Mouse (Mus musculus) liver, embryonic 14.5 days (tissue): ENCODE results near the gene Ppm1g. TPM values are rescaled to one million over a fixed set of nuclear protein-coding genes. Genes with fewer than 3 reads are reported as not detected.

ENCODE experiments used
- ATAC-seq: fragments of 200-750 bp; cut with Nextera tagmentation; 2 replicates; pipeline ENCODE4 v1.8.0; 2017; ENCODE audit warnings: moderate number of reproducible peaks, mild to moderate bottlenecking, moderate library complexity; ENCODE audit not compliant: insufficient read depth
- DNase-seq, 3 experiments: peaks; one replicate each; pipeline ENCODE4 v3.0.0-alpha.2; 2012 to 2013; ENCODE audit warnings: low read depth in 3 of 3, low spot score in 3 of 3
- H3K27ac ChIP-seq: fragments of 300-500 bp; sonication (generic); 2 replicates; pipeline ENCODE4 v1.5.1; 2014; ENCODE audit warnings: moderate library complexity, mild to moderate bottlenecking, control low read depth, inconsistent platforms
- H3K27me3 ChIP-seq: fragments of 300-500 bp; sonication (generic); 2 replicates; pipeline ENCODE4 v1.6.1; 2014; ENCODE audit warnings: mild to moderate bottlenecking, low read length, moderate library complexity; ENCODE audit not compliant: control insufficient read depth, insufficient read depth
- H3K36me3 ChIP-seq: fragments of 300-500 bp; sonication (generic); replicated peaks from 2 replicates; pipeline ENCODE4 v1.6.1; 2014; ENCODE audit warnings: low read depth; ENCODE audit not compliant: control insufficient read depth, insufficient read depth
- H3K4me1 ChIP-seq, 2 experiments: fragments of 200-500 bp in 1 of 2; fragments of 300-500 bp in 1 of 2; sonication (generic) in 1 of 2; replicated peaks; 2 replicates each; pipeline ENCODE4 v1.6.1; 2012 to 2014; ENCODE audit warnings: antibody characterized with exemption in 1 of 2, inconsistent platforms in 1 of 2, low read length in 1 of 2; ENCODE audit not compliant: control insufficient read depth in 2 of 2, insufficient read depth in 2 of 2
- H3K4me2 ChIP-seq: fragments of 300-500 bp; sonication (generic); 2 replicates; pipeline ENCODE4 v1.6.1; 2014; ENCODE audit warnings: low read depth, mild to moderate bottlenecking, control low read depth, moderate library complexity
- H3K4me3 ChIP-seq, 2 experiments: fragments of 200-500 bp in 1 of 2; fragments of 300-500 bp in 1 of 2; sonication (generic) in 1 of 2; 2 replicates each; pipeline ENCODE4 v1.5.1; 2012 to 2014; ENCODE audit warnings: low read depth in 2 of 2, low read length in 2 of 2, mild to moderate bottlenecking in 2 of 2, control low read depth in 1 of 2, inconsistent platforms in 1 of 2, moderate library complexity in 1 of 2; ENCODE audit not compliant: insufficient read depth in 1 of 2
- H3K9ac ChIP-seq: fragments of 300-500 bp; sonication (generic); replicated peaks from 2 replicates; pipeline ENCODE4 v1.6.1; 2014; ENCODE audit warnings: mild to moderate bottlenecking, control low read depth, moderate library complexity
- H3K9me3 ChIP-seq: fragments of 300-500 bp; sonication (generic); 2 replicates; pipeline ENCODE4 v1.6.1; 2016; ENCODE audit warnings: low read length, mixed read lengths; ENCODE audit not compliant: control insufficient read depth
- CTCF ChIP-seq: IDR thresholded peaks from 2 replicates; pipeline ENCODE4 v1.5.1; 2016; ENCODE audit warnings: antibody characterized with exemption, low read depth, control low read depth
- EP300 ChIP-seq: IDR thresholded peaks from 2 replicates; pipeline ENCODE4 v1.6.1; 2016; ENCODE audit warnings: antibody characterized with exemption, low read depth
- WGBS: fragments of 180-500 bp; shearing (Covaris S2); extraction: QIAGEN DNeasy Blood & Tissue Kit; methylation state at CpG from one replicate; pipeline ENCODE4 v1.1.7; 2014; ENCODE audit not compliant: insufficient replicate concordance; 5-methylcytosine and 5-hydroxymethylcytosine counted together
- polyA plus RNA-seq, 2 experiments: library from polyadenylated mRNA; depleted of rRNA in 1 of 2; stranded (reverse) in 1 of 2; unstranded in 1 of 2; fragments of >200 nt; fragmentation: Nextera tagmentation in 1 of 2; extraction: Ambion mirVana in 1 of 2; gene quantifications; 2 replicates each; pipeline versions ENCODE4 v1.2.1 to v1.2.3; 2012 to 2014

The Ppm1g gene
- polyA plus RNA-seq (2012; rRNA removed) (76.0 and 115 TPM in 2 replicates), polyA plus RNA-seq (2014; fragmentation: Nextera tagmentation; extraction: Ambion mirVana) (98.9 and 113 TPM in 2 replicates)

DNA sequence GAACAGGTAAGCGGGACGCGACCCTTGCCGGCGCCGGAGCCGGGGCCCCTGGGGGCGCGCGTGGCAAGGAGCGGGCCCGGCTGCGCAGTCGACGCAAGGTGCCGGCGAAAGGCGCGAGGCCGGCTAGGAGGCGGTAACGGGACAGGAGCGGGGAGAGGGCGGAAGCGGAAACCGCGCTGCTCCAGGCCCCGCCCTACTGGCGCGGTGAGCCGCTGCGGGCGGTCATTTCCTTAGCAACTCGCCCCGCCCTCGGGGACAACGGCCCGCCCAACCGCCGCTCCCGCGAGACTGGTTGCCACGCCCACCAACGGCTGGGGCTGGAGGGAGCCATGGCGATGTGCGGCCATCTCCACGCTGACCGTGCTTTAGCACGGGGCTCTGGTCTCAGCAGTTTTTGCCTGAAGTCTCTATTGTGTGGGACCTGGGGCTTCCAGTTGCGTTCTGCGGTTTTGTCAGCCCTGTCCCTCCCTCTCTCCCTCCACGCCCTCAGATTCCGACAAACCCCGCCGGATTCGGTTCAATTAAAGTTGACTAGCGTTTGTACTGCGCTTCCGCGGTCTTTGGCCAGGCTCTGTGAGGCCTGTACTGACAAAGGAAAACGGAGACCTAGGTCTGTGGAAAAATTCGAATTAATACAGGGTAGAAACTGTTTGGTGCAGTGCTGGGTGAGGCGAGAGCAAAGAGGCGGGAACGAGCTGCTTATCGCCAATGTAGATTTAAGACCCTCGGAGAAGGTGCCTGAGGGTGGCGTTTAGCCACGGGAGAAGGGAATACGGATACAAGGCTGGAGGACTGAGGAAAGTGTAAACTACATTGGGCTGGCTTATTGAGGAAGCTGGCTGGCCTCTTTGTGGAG lies at the start of gene Ppm1g:
Gene Ppm1g, minus strand, starts transcription at position 240 of the 856 bp plus-strand sequence.
- Histone ChIP-seq H3K27me3 (no peaks in the 10 kb centered on the region), H3K4me1 (peaks cover 19 to 21% of the 10 kb centered on the region in 2 experiments), H3K9ac (peak within 1 kb of the TSS; percentile 92), H3K4me3 (peak within 1 kb of the TSS; percentile 88 to 96), H3K36me3 (peaks cover 6% of the 10 kb centered on the region; the same call in 1 of the 2 replicates), H3K4me2 (peak within 1 kb of the TSS; percentile 98), H3K9me3 (no peaks in the 10 kb centered on the region), H3K27ac (peak within 1 kb of the TSS; percentile 84)
- under 1% methylated on average over 70 of the region's 70 CpGs for WGBS
- ATAC-seq: peak; percentile 92
- TF ChIP-seq EP300 (peak; percentile 20; the same call in 1 of the 2 replicates), CTCF (peak; percentile 9; the same call in 1 of the 2 replicates)
- DNase-seq: peak; percentile 90 to 91 (median 91)

DNA sequence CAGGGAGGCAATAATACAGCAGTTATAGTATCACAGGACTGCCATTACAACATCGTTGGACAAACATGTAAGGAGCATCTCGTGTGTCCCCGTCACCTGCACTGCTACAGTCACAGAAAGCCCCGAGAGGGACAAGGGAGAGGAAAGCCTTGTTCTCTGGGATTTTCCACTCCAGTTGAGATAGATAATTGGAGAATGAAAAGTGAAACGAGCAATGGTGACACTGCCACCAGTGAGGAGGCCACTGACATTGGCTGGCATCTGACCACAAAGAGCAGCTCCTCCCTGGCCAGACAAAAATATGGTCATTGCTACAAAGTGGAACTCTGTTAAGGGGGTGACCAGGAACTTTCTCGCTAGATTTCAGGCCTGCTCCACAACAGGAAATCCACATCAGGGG lies 47.2 kb upstream of the Ppm1g start:
- H3K27me3 ChIP-seq: no peaks in the 10 kb centered on the region
- TF ChIP-seq CTCF (no peak), EP300 (no peak)
- 59% methylated on average over 6 of the region's 6 CpGs for WGBS
- no peak overlapping the region for H3K4me3 ChIP-seq
- H3K36me3 ChIP-seq: no peaks in the 10 kb centered on the region
- no peaks in the 10 kb centered on the region for H3K9me3 ChIP-seq
- H3K4me1 ChIP-seq: no peaks in the 10 kb centered on the region
- no peak overlapping the region for H3K4me2 ChIP-seq
- ATAC-seq: no peak
- no peak overlapping the region for H3K27ac ChIP-seq
- H3K9ac ChIP-seq: no peak overlapping the region
- DNase-seq: no peak

GRCm38 (mm10) chr5:31266101-31266500 lies 45.6 kb upstream of the Ppm1g start:
- H3K27me3 ChIP-seq: no peaks in the 10 kb centered on the region
- H3K36me3 ChIP-seq: no peaks in the 10 kb centered on the region
- no peak overlapping the region for H3K4me3 ChIP-seq
- H3K4me2 ChIP-seq: no peak overlapping the region
- H3K4me1 ChIP-seq: no peaks in the 10 kb centered on the region
- DNase-seq: no peak
- no peak for ATAC-seq
- H3K9ac ChIP-seq: no peak overlapping the region
- no peaks in the 10 kb centered on the region for H3K9me3 ChIP-seq
- 68% methylated on average over 7 of the region's 7 CpGs for WGBS
- H3K27ac ChIP-seq: no peak overlapping the region
- no peak for TF ChIP-seq EP300
- TF ChIP-seq CTCF: no peak

- DNase-seq: no peak
- no peaks in the 10 kb centered on the region for H3K36me3 ChIP-seq
- H3K9me3 ChIP-seq: no peaks in the 10 kb centered on the region
- TF ChIP-seq CTCF: no peak
- no peak for TF ChIP-seq EP300
- ATAC-seq: no peak
- no peak overlapping the region for H3K9ac ChIP-seq
- H3K4me1 ChIP-seq: no peaks in the 10 kb centered on the region
- no peaks in the 10 kb centered on the region for H3K27me3 ChIP-seq
- no peak overlapping the region for H3K4me2 ChIP-seq
- H3K27ac ChIP-seq: no peak overlapping the region
- no peak overlapping the region for H3K4me3 ChIP-seq
- WGBS: 70% methylated on average over 11 of the region's 11 CpGs
These were observed 37.1 kb upstream of the Ppm1g start for GRCm38 (mm10) chr5:31257616-31258015.

DNA sequence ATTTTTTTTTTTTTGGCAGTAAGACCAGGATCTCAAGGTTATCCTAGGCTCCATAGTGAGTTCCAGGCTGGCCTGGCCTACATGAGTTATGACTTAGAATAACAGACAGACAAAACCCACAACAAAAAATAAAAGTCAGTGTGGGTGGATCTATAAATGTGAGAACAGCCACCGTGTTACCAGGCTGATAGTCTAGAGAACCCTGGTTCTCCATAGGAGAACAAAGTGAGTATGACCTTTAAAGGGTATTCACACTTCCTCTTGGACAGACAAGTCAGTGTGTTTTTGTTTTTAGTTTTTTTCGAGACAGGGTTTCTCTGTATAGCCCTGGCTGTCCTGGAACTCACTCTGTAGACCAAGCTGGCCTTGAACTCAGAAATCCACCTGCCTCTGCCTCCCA lies 35.5 kb upstream of the Ppm1g start:
- Histone ChIP-seq H3K27ac (no peak overlapping the region), H3K27me3 (no peaks in the 10 kb centered on the region), H3K36me3 (no peaks in the 10 kb centered on the region; the same call in 1 of the 2 replicates), H3K4me3 (no peak overlapping the region), H3K9me3 (no peaks in the 10 kb centered on the region), H3K9ac (no peak overlapping the region), H3K4me1 (no peaks in the 10 kb centered on the region), H3K4me2 (no peak overlapping the region)
- WGBS: 56% methylated on average over 2 of the region's 2 CpGs
- no peak for ATAC-seq
- no peak for DNase-seq
- TF ChIP-seq EP300 (no peak), CTCF (no peak)
